Mouse (Mus musculus): Measurements from ENCODE around the gene E2f4. TPM values are rescaled to one million over a fixed set of nuclear protein-coding genes. Genes with fewer than 3 reads are reported as not detected.
A peak's percentile ranks its signal among the peaks of the same experiment; 100 is the strongest.

E2f4 gene
- total RNA-seq, 2 experiments from 2014 or later: 36.3 to 41.6 TPM

DNA sequence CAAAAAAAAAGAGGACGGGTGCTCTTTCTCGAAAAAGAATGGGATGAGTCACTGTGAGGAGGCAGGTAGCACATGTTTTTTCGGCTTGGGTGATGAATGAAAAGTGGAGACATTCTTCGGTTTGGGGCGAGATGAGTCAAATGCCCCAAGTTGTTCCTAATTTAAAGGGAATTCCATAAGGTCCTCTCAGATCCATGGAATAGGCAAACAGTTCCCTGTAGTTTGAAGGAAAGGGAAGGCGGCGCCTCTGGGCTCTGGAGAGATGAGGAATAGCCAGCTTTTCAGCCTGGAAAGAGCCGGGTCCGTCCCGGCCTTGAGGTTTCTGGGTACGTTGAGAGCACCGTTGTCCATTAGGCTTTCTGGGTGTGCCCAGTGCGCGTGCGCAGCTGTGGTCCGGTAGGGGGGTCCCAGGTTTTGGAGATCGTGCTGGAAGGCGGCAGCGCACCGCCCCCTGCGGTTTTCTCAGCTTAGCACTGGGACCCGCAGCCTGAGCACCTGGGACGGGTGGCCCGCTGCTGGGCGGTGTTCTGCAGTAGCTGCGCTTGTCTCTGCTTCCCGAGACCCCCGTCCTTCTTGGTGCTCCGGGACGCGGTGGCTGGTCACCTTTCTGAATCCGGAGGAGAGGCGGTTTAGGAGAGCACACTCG lies 51.1 kb downstream of the E2f4 start, which contains the start of gene Slc9a5:
Gene Slc9a5, plus strand, starts transcription at position 394 of the 646 bp plus-strand sequence.
- peak; percentile 61 for DNase-seq

GRCm38 (mm10) chr8:105349096-105349771 lies 51.8 kb downstream of the E2f4 start:
- peak; percentile 46 for DNase-seq

GRCm38 (mm10) chr8:105350186-105350585 lies 52.7 kb downstream of the E2f4 start:
- DNase-seq: no peak

DNA sequence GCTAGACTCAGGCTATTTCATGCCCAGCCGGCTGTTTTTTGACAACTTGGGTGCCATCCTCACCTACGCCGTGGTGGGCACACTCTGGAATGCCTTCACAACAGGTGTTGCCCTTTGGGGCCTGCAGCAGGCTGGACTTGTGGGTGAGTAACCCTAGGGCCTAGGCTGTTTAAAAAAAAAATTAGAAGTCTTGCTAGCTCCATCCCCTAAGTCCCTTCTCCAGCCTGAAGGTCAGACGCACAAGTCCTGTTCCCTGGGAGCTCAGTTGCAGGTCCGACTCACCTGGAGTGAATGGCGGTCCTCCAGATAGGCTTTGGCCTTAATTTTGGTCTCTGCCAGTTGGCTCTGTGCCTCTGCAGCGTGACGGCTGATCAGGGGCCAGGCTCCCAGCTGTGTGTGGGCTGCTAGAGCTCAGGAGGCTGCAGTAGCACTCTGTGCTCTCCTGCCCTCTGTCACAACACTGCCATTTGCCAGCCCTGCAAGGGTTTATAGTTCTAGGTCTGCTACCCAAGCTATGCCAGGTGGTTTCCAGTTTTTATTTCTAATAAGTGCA lies 56.2 kb downstream of the E2f4 start:
- DNase-seq: no peak

GRCm38 (mm10) chr8:105354549-105354948 lies 57.1 kb downstream of the E2f4 start:
- DNase-seq: no peak

Small RNA genes lying within 50 kb of the gene (microRNA-seq; reads per million reads assigned to microRNA genes)
- not detected for gene Gm27320
- 2,049 reads per million, percentile 83 among the genes with 10 or more reads in this experiment for gene Mir328

Other genes starting within 250 kb of the E2f4 start
- gene Ces3a, start 249.1 kb upstream of the E2f4 start, total RNA-seq (2021): 10 to 100 TPM; 40.6 to 68.1 TPM
- not detected for gene Ces3b, start 213.9 kb upstream of the E2f4 start, total RNA-seq (2021)
- gene Ces4a, start 165.9 kb upstream of the E2f4 start, total RNA-seq (2021): not detected
- gene Cbfb, start 127.0 kb upstream of the E2f4 start, total RNA-seq (2021): 10 to 100 TPM; 47.2 to 50.2 TPM
- gene D230025D16Rik, start 72.5 kb upstream of the E2f4 start, total RNA-seq (2021): 10 to 100 TPM; 32.3 to 35.6 TPM
- 1 to 10 TPM; 7.7 to 7.9 TPM for gene B3gnt9, start 42.5 kb upstream of the E2f4 start, total RNA-seq (2021)
- gene Tradd, start 33.1 kb upstream of the E2f4 start, total RNA-seq (2021): 10 to 100 TPM; 12.9 to 13.3 TPM
- 1 to 10 TPM; 3.2 to 3.6 TPM for gene Fbxl8, start 33.0 kb upstream of the E2f4 start, total RNA-seq (2021)
- gene Hsf4, start 27.9 kb upstream of the E2f4 start, total RNA-seq (2021): 1 to 10 TPM in 1 of 2 experiments, under 1 TPM in 1; 0.84 to 1.4 TPM
- gene Nol3, start 21.5 kb upstream of the E2f4 start, total RNA-seq (2021): 10 to 100 TPM in 1 of 2 experiments, 1 to 10 TPM in 1; 9.4 to 13.1 TPM
- gene 4931428F04Rik, start 7.8 kb upstream of the E2f4 start, total RNA-seq (2021): 1 to 10 TPM; 4.8 to 6.9 TPM
- gene Exoc3l, start 1.6 kb upstream of the E2f4 start, total RNA-seq (2021): 10 to 100 TPM; 14.2 to 22.8 TPM
- gene Elmo3, start 7.9 kb downstream of the E2f4 start, total RNA-seq (2021): 1 to 10 TPM; 6.1 to 6.2 TPM
- gene Lrrc29, start 28.6 kb downstream of the E2f4 start, total RNA-seq (2021): 1 to 10 TPM; 5.9 to 7.9 TPM
- 10 to 100 TPM; 43.7 to 45.4 TPM for gene Tmem208, start 28.7 kb downstream of the E2f4 start, total RNA-seq (2021)
- 10 to 100 TPM; 11.9 to 16.5 TPM for gene Fhod1, start 50.3 kb downstream of the E2f4 start, total RNA-seq (2021)
- 1 to 10 TPM; 1.5 to 2.6 TPM for gene Slc9a5, start 51.2 kb downstream of the E2f4 start, total RNA-seq (2021)
- gene Plekhg4, start 75.6 kb downstream of the E2f4 start, total RNA-seq (2021): under 1 TPM; 0.36 to 0.51 TPM
- gene Kctd19, start 115.8 kb downstream of the E2f4 start, total RNA-seq (2021): under 1 TPM; 0.15 to 0.33 TPM
- gene Lrrc36, start 115.9 kb downstream of the E2f4 start, total RNA-seq (2021): 1 to 10 TPM; 3.3 to 3.8 TPM
- gene Tppp3, start 173.9 kb downstream of the E2f4 start, total RNA-seq (2021): 100 to 1,000 TPM in 1 of 2 experiments, 10 to 100 TPM in 1; 67.9 to 106 TPM
- gene Zdhhc1, start 199.2 kb downstream of the E2f4 start, total RNA-seq (2021): 10 to 100 TPM; 15.1 to 18.4 TPM
- 1 to 10 TPM; 1.9 to 2.5 TPM for gene Hsd11b2, start 221.1 kb downstream of the E2f4 start, total RNA-seq (2021)